Mouse (Mus musculus): ENCODE measurements around the gene Necab3.

The Necab3 gene

GRCm38 (mm10) chr2:154538710-154539109 lies 20.0 kb downstream of the Necab3 start:
- DNase-seq = no peak

GRCm38 (mm10) chr2:154538310-154538709 lies 20.4 kb downstream of the Necab3 start:
- no peak for DNase-seq

GRCm38 (mm10) chr2:154534704-154535270 lies 23.9 kb downstream of the Necab3 start:
- DNase-seq = no peak

GRCm38 (mm10) chr2:154532888-154533287 lies 25.8 kb downstream of the Necab3 start:
- DNase-seq = no peak

GRCm38 (mm10) chr2:154526531-154526930 lies 32.2 kb downstream of the Necab3 start:
- no peak for DNase-seq

- DNase-seq = no peak
These were observed 33.4 kb downstream of the Necab3 start for GRCm38 (mm10) chr2:154525285-154525684.

GRCm38 (mm10) chr2:154522334-154522733 lies 36.4 kb downstream of the Necab3 start:
- DNase-seq = no peak

- DNase-seq = no peak
These were observed 37.2 kb downstream of the Necab3 start for GRCm38 (mm10) chr2:154521449-154521848.

- no peak for DNase-seq
These were observed 41.3 kb downstream of the Necab3 start for GRCm38 (mm10) chr2:154517424-154517823.

GRCm38 (mm10) chr2:154516944-154517343 lies 41.7 kb downstream of the Necab3 start:
- DNase-seq = no peak

- DNase-seq = no peak
These were observed 48.5 kb downstream of the Necab3 start for GRCm38 (mm10) chr2:154510141-154510540.

GRCm38 (mm10) chr2:154508450-154508849 lies 50.2 kb downstream of the Necab3 start:
- DNase-seq = no peak

- DNase-seq = no peak
These were observed 51.0 kb downstream of the Necab3 start for GRCm38 (mm10) chr2:154507566-154508283.

GRCm38 (mm10) chr2:154507076-154507475 lies 51.6 kb downstream of the Necab3 start:
- DNase-seq = no peak

- DNase-seq = no peak
These were observed 57.9 kb downstream of the Necab3 start for GRCm38 (mm10) chr2:154500758-154501157.

GRCm38 (mm10) chr2:154499717-154500247 lies 58.9 kb downstream of the Necab3 start:
- DNase-seq = no peak

- no peak for DNase-seq
These were observed 60.1 kb downstream of the Necab3 start for GRCm38 (mm10) chr2:154498571-154498970.

- no peak for DNase-seq
These were observed 63.7 kb downstream of the Necab3 start for GRCm38 (mm10) chr2:154495021-154495420.
